Mouse (Mus musculus): Measurements from ENCODE around the gene Rcan3. TPM values are rescaled to one million over a fixed set of nuclear protein-coding genes. Genes with fewer than 3 reads are reported as not detected.
A peak's percentile ranks its signal among the peaks of the same experiment; 100 is the strongest.

Gene Rcan3
- 14.0 and 15.1 TPM in 2 replicates for polyA plus RNA-seq (2015; fragmentation: Nextera tagmentation; extraction: Ambion mirVana)

DNA sequence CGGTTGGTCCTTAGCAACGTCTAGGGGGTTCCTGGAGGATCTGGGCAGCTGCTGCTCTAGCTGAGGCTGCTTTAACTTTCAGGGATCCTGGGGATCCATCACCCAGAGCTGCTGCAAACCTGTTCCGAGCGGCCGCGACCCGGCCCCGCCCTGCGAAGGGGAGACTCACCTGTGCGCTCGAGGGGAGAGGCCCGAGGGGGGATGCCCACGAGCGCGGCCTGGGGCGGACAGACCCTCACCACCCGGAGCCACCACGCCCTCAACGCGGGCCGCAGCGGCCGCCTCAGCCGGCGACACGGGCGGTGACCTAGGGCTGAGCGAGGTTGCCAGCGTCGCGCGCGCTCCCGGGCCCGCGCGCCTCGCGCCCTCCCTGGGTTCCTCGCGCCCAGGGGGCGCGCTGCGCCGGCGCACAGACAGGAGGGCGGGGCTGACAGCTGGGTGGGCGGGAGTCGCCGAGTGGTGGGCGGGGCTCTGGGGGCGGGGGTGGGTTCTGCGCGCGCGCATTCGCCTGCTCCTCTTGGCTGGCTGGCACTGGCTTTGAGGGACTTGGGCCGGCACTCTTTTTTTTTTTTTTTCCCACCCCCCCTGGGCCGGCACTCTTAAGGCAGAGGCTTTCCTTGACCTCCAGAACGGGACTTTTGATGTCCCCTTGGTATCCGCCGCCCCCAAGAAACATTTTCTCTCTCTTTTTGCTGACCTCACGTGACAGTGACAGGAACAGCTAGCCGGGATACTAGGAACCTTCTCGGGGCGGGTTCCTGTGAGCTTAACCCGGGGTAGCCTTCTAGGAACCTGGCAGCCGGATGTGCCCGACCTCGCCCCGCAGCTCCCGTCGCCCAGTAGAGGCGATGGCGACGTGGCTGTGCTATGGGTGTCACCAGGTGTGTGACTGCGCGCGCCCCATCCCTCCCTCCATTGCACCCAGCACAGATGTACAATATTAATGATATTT, at the start of gene Rcan3:
Rcan3 (minus strand) TSS at position 411 of the 952 bp plus-strand sequence.
- peak within 1 kb of the TSS; percentile 55 for H3K27ac ChIP-seq
- peak within 1 kb of the TSS; percentile 75 for H3K4me3 ChIP-seq
- peak within 1 kb of the TSS; percentile 93 for H3K4me2 ChIP-seq
- peak within 1 kb of the TSS; percentile 85 for H3K9ac ChIP-seq
- H3K4me1 ChIP-seq: peaks cover 11% of the 10 kb centered on the region; the same call in 1 of the 2 replicates
- no peaks in the 10 kb centered on the region for H3K27me3 ChIP-seq
- peak; percentile 70 for ATAC-seq (ENCODE audit: insufficient number of reproducible peaks, insufficient read depth, low FRiP score, low TSS enrichment, low read depth)
- WGBS: under 1% methylated on average over 77 of the region's 79 CpGs
- no peaks in the 10 kb centered on the region for H3K36me3 ChIP-seq
- no peaks in the 10 kb centered on the region for H3K9me3 ChIP-seq

DNA sequence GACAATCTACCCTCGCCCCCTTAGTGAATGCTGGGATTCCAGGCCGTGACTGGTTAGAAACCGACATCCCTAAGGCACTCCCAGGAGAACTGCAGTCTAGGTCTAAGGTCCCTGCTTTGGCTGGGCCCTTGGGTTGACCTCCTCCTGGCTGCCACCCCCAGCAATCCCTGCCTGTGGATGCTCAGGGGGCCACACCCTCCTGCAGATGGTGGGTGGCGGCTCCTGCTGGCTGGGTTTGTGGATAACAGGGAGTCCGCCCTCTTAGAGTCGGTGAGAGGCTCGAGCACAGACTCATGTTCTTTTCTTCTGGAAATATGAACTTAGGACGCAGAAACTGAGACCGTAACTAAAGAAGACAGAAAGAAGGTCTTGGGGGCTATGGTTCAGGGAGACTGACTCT, 46.7 kb upstream of the Rcan3 start:
- H3K9me3 ChIP-seq: no peaks in the 10 kb centered on the region
- H3K36me3 ChIP-seq: no peaks in the 10 kb centered on the region
- H3K27ac ChIP-seq: no peak overlapping the region
- H3K9ac ChIP-seq: no peak overlapping the region
- H3K4me2 ChIP-seq: no peak overlapping the region
- no peaks in the 10 kb centered on the region for H3K27me3 ChIP-seq
- peaks cover 8% of the 10 kb centered on the region; the same call in 1 of the 2 replicates for H3K4me1 ChIP-seq
- WGBS: 71% methylated on average over 9 of the region's 9 CpGs
- ATAC-seq (ENCODE audit: insufficient number of reproducible peaks, insufficient read depth, low FRiP score, low TSS enrichment, low read depth): no peak
- no peak overlapping the region for H3K4me3 ChIP-seq

DNA sequence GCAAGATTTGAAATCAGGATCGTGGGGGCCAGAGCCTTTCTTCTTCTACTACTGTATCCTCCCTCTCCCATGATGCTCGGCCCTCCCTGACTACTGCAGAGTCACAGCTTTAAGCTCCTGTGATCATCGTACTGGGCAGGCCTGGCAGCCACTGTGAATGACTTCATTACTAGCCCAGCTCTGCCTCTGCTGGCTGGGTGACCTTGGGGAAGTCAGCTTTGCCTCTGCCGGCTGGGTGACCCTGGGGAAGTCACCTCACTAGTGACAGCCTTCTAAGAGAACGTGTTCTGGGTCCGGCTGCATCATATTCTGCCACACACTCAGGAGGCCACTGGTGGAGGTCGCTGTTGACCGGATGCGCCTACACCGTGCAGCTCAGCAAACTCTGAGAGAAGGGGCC, 44.2 kb upstream of the Rcan3 start:
- 86% methylated on average over 10 of the region's 10 CpGs for WGBS
- no peaks in the 10 kb centered on the region for H3K9me3 ChIP-seq
- H3K4me2 ChIP-seq: no peak overlapping the region
- ATAC-seq (ENCODE audit: insufficient number of reproducible peaks, insufficient read depth, low FRiP score, low TSS enrichment, low read depth): no peak
- no peak overlapping the region for H3K9ac ChIP-seq
- no peaks in the 10 kb centered on the region for H3K27me3 ChIP-seq
- H3K27ac ChIP-seq: no peak overlapping the region
- H3K36me3 ChIP-seq: no peaks in the 10 kb centered on the region
- no peak overlapping the region for H3K4me3 ChIP-seq
- peaks cover 8% of the 10 kb centered on the region; the same call in 1 of the 2 replicates for H3K4me1 ChIP-seq

DNA sequence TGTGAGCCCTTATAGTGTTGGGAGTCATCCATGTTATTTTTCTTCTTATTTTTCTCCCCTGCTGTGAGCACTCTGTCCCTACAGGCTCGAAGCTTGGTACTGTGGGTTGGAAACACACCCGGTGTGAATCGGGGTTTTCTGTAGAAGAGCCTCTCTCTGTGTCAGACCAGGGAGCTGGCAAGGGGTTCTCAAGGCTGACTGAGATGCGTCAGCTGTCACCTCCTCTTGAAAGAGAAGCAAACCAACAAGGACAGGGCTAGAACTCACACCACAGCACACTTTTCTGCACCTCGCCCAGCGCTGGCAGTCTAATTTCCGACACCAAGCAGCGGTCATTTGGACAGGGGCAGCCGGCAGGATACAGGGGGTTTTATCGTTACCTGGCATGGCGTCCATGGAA, 29.8 kb upstream of the Rcan3 start:
- H3K36me3 ChIP-seq: no peaks in the 10 kb centered on the region
- no peak for ATAC-seq (ENCODE audit: insufficient number of reproducible peaks, insufficient read depth, low FRiP score, low TSS enrichment, low read depth)
- no peaks in the 10 kb centered on the region; the same call in 1 of the 2 replicates for H3K9me3 ChIP-seq
- no peaks in the 10 kb centered on the region for H3K27me3 ChIP-seq
- no peak overlapping the region for H3K27ac ChIP-seq
- no peak overlapping the region for H3K9ac ChIP-seq
- no peak overlapping the region for H3K4me2 ChIP-seq
- H3K4me3 ChIP-seq: no peak overlapping the region
- WGBS: 90% methylated on average over 11 of the region's 11 CpGs
- H3K4me1 ChIP-seq: no peaks in the 10 kb centered on the region

DNA sequence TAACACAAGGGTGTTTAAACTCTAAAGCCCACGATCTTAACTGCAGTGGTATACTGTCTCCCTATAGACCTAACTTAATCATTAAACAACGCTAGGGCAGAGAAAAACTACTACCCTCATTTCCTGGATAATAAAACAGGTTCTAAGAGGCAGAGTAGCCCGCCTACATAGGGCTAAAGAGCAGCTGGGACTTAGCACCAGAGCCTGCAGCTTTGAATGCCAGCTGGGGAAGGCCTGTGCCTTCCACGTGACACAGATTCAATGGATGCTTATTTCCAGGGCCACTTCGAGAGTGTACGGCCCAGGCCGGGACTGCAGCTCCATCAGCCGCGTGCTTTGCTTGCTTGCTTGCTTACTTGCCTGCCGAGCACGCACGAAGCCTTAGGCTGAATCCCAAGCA, 19.9 kb upstream of the Rcan3 start:
- no peaks in the 10 kb centered on the region for H3K36me3 ChIP-seq
- H3K9me3 ChIP-seq: no peaks in the 10 kb centered on the region
- no peak overlapping the region for H3K4me2 ChIP-seq
- H3K4me1 ChIP-seq: peaks cover 12% of the 10 kb centered on the region
- no peaks in the 10 kb centered on the region for H3K27me3 ChIP-seq
- no peak overlapping the region for H3K4me3 ChIP-seq
- 0 out of 2 replicates have a peak overlapping the region, but pooled peaks have one; percentile 32 for H3K9ac ChIP-seq
- no peak for ATAC-seq (ENCODE audit: insufficient number of reproducible peaks, insufficient read depth, low FRiP score, low TSS enrichment, low read depth)
- WGBS: 71% methylated on average over 12 of the region's 12 CpGs
- no peak overlapping the region for H3K27ac ChIP-seq

DNA sequence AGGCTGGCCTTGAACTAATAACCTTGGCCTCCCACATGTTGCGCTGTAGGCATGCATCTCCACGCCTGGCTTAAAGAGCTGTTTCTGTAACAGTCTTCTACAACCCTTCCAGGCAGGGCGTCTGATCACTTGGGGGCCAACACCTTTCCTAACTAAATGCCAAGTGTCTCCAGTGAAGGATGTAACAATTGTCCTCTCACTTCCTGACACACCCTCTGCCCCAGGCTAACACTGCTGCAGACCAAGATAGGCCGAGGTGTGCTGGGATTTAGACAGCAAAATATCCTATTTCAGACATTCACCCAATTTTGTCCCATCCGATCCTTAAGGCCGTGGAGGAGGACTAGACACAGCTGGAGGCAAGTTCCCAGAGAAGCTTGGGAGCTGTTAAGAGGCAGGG, 19.5 kb upstream of the Rcan3 start:
- H3K4me2 ChIP-seq: no peak overlapping the region
- 51% methylated on average over 6 of the region's 6 CpGs for WGBS
- H3K36me3 ChIP-seq: no peaks in the 10 kb centered on the region
- no peaks in the 10 kb centered on the region for H3K9me3 ChIP-seq
- H3K27me3 ChIP-seq: no peaks in the 10 kb centered on the region
- no peak overlapping the region; the same call in 1 of the 2 replicates for H3K27ac ChIP-seq
- 0 out of 2 replicates have a peak overlapping the region, but pooled peaks have one; percentile 32 for H3K9ac ChIP-seq
- no peak overlapping the region for H3K4me3 ChIP-seq
- H3K4me1 ChIP-seq: peaks cover 12% of the 10 kb centered on the region
- ATAC-seq (ENCODE audit: insufficient number of reproducible peaks, insufficient read depth, low FRiP score, low TSS enrichment, low read depth): no peak

DNA sequence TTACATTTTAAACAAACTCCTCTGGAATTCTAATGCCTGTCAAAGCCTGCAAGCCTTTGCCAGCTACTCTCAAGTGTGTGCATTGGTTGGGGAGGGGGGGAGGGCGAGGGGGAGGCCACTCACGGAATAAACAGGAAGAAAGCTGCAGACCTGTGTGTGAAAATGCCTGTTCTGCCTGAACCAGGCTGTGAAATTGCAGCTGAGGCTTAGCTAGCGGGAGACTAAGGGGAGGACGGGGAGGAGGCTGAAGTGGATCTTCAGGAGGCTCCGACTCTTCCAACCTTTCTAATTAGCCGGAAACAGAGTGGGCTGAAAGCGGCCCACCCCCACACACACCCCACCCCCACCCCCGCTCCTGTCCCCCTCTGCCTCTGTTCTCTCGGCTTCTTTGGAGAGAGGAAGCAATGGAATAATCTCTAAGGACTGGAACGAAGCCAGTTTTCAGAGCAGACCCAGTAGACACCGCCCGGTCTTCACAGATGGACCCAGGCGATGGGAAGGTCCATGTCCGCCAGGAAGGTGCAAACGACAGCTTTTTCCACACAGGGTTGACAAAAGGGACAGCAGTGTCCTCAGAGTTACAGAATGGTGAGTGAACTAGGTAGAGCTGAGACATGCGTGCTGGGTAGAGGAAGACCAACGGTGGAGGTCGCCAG, 17.8 kb upstream of the Rcan3 start:
- 48% methylated on average over 18 of the region's 18 CpGs for WGBS
- Histone ChIP-seq H3K4me3 (no peak overlapping the region), H3K27ac (no peak overlapping the region; the same call in 1 of the 2 replicates), H3K9ac (peak overlapping the region; percentile 11; the same call in 1 of the 2 replicates), H3K4me2 (peak overlapping the region; percentile 43), H3K27me3 (no peaks in the 10 kb centered on the region), H3K4me1 (peaks cover 12% of the 10 kb centered on the region), H3K9me3 (no peaks in the 10 kb centered on the region), H3K36me3 (no peaks in the 10 kb centered on the region)
- ATAC-seq (ENCODE audit: insufficient number of reproducible peaks, insufficient read depth, low FRiP score, low TSS enrichment, low read depth): no peak

DNA sequence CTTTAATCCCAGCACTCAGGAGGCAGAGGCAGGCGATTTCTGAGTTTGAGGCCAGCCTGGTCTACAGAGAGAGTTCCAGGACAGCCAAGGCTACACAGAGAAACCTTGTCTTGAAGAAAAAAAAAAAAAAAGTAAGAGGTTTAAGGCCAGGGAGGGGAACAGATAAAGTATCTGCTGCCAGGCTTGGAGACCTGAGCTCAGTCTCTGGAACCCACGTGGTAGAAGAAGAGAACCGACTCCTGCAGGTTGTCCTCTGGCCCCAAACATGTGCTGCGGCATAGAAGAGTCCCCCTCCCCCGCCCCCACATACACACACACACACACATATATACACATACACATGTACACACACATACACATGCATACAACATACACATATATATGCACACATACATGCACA, 8.8 kb upstream of the Rcan3 start:
- H3K27ac ChIP-seq: no peak overlapping the region
- no peaks in the 10 kb centered on the region for H3K36me3 ChIP-seq
- peaks cover 6% of the 10 kb centered on the region for H3K4me1 ChIP-seq
- no peak overlapping the region for H3K4me3 ChIP-seq
- no peak for ATAC-seq (ENCODE audit: insufficient number of reproducible peaks, insufficient read depth, low FRiP score, low TSS enrichment, low read depth)
- no peaks in the 10 kb centered on the region for H3K27me3 ChIP-seq
- H3K9ac ChIP-seq: no peak overlapping the region
- no peaks in the 10 kb centered on the region for H3K9me3 ChIP-seq
- 76% methylated on average over 5 of the region's 5 CpGs for WGBS
- H3K4me2 ChIP-seq: no peak overlapping the region

DNA sequence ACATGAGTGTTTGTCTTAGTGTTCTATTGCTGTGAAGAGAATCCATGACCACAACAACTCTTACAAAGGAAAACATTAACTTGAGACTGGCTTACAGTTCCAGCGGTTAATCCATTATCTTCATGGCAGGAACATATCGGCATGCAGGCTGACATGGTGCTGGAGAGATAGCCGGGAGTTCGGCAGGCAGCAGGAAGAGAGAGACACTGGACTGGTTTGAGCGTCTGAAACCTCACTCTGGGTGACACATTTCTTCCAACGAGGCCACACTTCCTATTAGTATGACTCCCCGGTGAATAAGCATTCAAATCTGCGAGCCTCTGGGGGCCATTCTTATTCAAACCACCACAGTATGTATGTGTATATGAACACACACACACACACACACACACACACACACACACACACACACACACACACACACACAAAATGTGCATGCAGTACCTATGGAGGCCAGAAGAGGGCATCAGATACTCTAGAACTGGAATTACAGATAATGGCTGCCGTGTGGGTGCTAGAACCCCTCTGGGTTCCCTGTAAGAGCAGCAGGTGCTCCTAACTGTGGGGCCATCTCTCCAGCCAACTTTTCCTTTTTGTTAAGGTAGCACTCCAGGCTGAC, 6.4 kb upstream of the Rcan3 start:
- H3K4me3 ChIP-seq: no peak overlapping the region
- no peaks in the 10 kb centered on the region for H3K36me3 ChIP-seq
- peaks cover 6% of the 10 kb centered on the region for H3K4me1 ChIP-seq
- H3K9me3 ChIP-seq: no peaks in the 10 kb centered on the region
- H3K27ac ChIP-seq: no peak overlapping the region
- no peak overlapping the region for H3K4me2 ChIP-seq
- ATAC-seq (ENCODE audit: insufficient number of reproducible peaks, insufficient read depth, low FRiP score, low TSS enrichment, low read depth): no peak
- H3K9ac ChIP-seq: no peak overlapping the region
- no peaks in the 10 kb centered on the region for H3K27me3 ChIP-seq
- WGBS: 60% methylated on average over 9 of the region's 9 CpGs

DNA sequence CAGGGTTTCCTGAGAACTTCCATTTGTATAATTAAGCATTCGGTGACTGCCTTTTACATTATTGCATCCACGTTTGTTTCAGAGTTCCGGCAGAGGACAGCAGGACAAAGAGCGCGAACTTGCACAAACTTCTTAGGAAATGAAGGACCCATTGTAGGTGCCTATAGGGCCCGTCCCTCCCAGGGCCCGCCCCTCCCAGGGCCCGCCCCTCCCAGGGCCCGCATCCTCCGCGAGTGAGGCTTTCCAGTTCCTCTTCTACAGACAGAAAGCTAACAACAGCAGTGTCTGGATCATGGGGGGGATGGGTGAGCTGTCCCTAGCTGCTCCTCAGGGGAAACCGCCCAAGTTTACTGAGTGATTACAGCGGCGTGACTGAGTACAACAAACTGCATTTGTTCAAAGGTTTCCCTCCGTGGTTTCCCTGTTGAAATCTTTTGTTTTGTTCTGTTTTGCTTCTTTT, 5.6 kb upstream of the Rcan3 start:
- WGBS: 2% methylated on average over 15 of the region's 15 CpGs
- H3K9ac ChIP-seq: peak overlapping the region; percentile 59; the same call in 1 of the 2 replicates
- H3K4me3 ChIP-seq: peak overlapping the region; percentile 27
- ATAC-seq (ENCODE audit: insufficient number of reproducible peaks, insufficient read depth, low FRiP score, low TSS enrichment, low read depth): peak; percentile 82; the same call in 1 of the 2 replicates
- H3K4me1 ChIP-seq: peaks cover 12% of the 10 kb centered on the region
- no peaks in the 10 kb centered on the region for H3K27me3 ChIP-seq
- no peaks in the 10 kb centered on the region for H3K36me3 ChIP-seq
- H3K27ac ChIP-seq: peak overlapping the region; percentile 40
- H3K9me3 ChIP-seq: no peaks in the 10 kb centered on the region
- H3K4me2 ChIP-seq: peak overlapping the region; percentile 53

DNA sequence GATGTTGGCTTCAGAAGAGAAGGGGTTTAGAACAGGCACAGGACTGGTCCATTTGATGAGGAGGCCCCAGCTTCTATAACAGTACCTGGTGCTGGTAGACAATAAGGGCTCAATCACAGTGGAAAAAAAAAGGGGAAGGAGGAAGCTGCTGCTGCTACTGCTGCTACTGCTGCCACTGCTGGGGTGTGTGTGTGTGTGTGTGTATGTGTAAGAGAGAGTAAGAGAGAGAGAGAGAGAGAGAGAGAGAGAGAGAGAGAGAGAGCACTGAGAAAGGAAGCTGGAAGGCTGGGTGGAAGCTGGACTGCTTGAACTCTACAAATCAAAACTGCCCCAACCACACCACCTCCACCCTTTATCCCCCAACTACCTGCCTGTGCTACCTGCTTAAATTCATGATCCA, 4.3 kb upstream of the Rcan3 start:
- H3K27ac ChIP-seq: no peak overlapping the region
- H3K9ac ChIP-seq: no peak overlapping the region
- H3K4me3 ChIP-seq: no peak overlapping the region
- ATAC-seq (ENCODE audit: insufficient number of reproducible peaks, insufficient read depth, low FRiP score, low TSS enrichment, low read depth): no peak
- H3K4me2 ChIP-seq: no peak overlapping the region
- H3K36me3 ChIP-seq: no peaks in the 10 kb centered on the region
- no peaks in the 10 kb centered on the region for H3K9me3 ChIP-seq
- peaks cover 16% of the 10 kb centered on the region for H3K4me1 ChIP-seq
- no peaks in the 10 kb centered on the region for H3K27me3 ChIP-seq
